Mouse (Mus musculus) CH12.LX (cell line): ENCODE results near the gene Rbms1. TPM values are rescaled to one million over a fixed set of nuclear protein-coding genes. Genes with fewer than 3 reads are reported as not detected.

Experiments
- DNase-seq: peaks from one replicate; pipeline ENCODE4 v3.0.0-alpha.2; 2013; ENCODE audit errors: extremely low read depth
- H3K27ac ChIP-seq: 2 replicates; pipeline ENCODE4 v1.5.1; 2012; ENCODE audit warnings: low read depth, mild to moderate bottlenecking, control low read depth, moderate library complexity; ENCODE audit not compliant: insufficient read depth
- H3K27me3 ChIP-seq: replicated peaks from 2 replicates; pipeline ENCODE3; 2012; ENCODE audit warnings: inconsistent platforms
- H3K36me3 ChIP-seq, 2 experiments: replicated peaks in 1 of 2; 2 replicates each; pipeline versions ENCODE3 to v1.6.1; 2012; ENCODE audit warnings: inconsistent platforms in 1 of 2, low read length in 1 of 2, mild to moderate bottlenecking in 1 of 2, mixed read lengths in 1 of 2, moderate library complexity in 1 of 2; ENCODE audit not compliant: control insufficient read depth in 1 of 2, insufficient read depth in 1 of 2
- H3K4me1 ChIP-seq, 2 experiments: 2 replicates each; pipeline ENCODE4 v1.6.1; 2012; ENCODE audit warnings: inconsistent platforms in 1 of 2, moderate library complexity in 1 of 2; ENCODE audit not compliant: insufficient read depth in 2 of 2, control insufficient read depth in 1 of 2
- H3K4me2 ChIP-seq: 2 replicates; pipeline ENCODE4 v1.6.1; 2012; ENCODE audit warnings: low read depth, mild to moderate bottlenecking, control low read depth; ENCODE audit not compliant: poor library complexity, insufficient read depth, severe bottlenecking
- H3K4me3 ChIP-seq, 3 experiments: fragments of 150-350 bp in 1 of 3; sonication (generic) in 1 of 3; replicated peaks in 1 of 3; 2 replicates each; pipeline versions ENCODE3 to v1.5.1; 2011 to 2012; ENCODE audit warnings: low read depth in 2 of 3, low read length in 2 of 3, mild to moderate bottlenecking in 2 of 3, moderate library complexity in 2 of 3, control low read depth in 1 of 3, improper control_type of control experiment in 1 of 3, inconsistent platforms in 1 of 3, mixed read lengths in 1 of 3; ENCODE audit not compliant: poor library complexity in 1 of 3
- H3K79me2 ChIP-seq: replicated peaks from 2 replicates; pipeline ENCODE4 v1.6.1; 2012; ENCODE audit warnings: mild to moderate bottlenecking, moderate library complexity; ENCODE audit not compliant: control insufficient read depth, poor library complexity, insufficient read depth, severe bottlenecking; ENCODE audit errors: extremely low read depth
- H3K9ac ChIP-seq: 2 replicates; pipeline ENCODE4 v1.6.1; 2012; ENCODE audit warnings: low read depth, mild to moderate bottlenecking, control low read depth, moderate library complexity; ENCODE audit not compliant: insufficient read depth
- H3K9me3 ChIP-seq: replicated peaks from 2 replicates; pipeline ENCODE3; 2012; ENCODE audit warnings: low read length, inconsistent platforms, mixed read lengths
- CHD2 ChIP-seq: IDR thresholded peaks from 2 replicates; pipeline ENCODE4 v1.6.1; 2011; ENCODE audit warnings: low read length, improper control_type of control experiment
- E2F4 ChIP-seq: IDR thresholded peaks from 2 replicates; pipeline ENCODE4 v1.6.1; 2011; ENCODE audit warnings: low read depth, low read length, improper control_type of control experiment; ENCODE audit not compliant: insufficient replicate concordance
- ELF1 ChIP-seq: IDR thresholded peaks from 2 replicates; pipeline ENCODE4 v1.6.1; 2014; ENCODE audit warnings: low read depth, mild to moderate bottlenecking, inconsistent platforms, low read length, improper control_type of control experiment
- EP300 ChIP-seq: IDR thresholded peaks from 2 replicates; pipeline ENCODE4 v1.6.1; 2011; ENCODE audit warnings: low read length, improper control_type of control experiment
- HCFC1 ChIP-seq: IDR thresholded peaks from 2 replicates; pipeline ENCODE4 v1.6.1; 2012; ENCODE audit warnings: low read depth, mild to moderate bottlenecking, inconsistent platforms, low read length, improper control_type of control experiment
- JUN ChIP-seq: IDR thresholded peaks from 2 replicates; pipeline ENCODE4 v1.6.1; 2011; ENCODE audit warnings: low read depth, mild to moderate bottlenecking, low read length, improper control_type of control experiment, moderate library complexity; ENCODE audit not compliant: insufficient read depth
- MAX ChIP-seq: IDR thresholded peaks from 2 replicates; pipeline ENCODE4 v1.6.1; 2011; ENCODE audit warnings: low read length, improper control_type of control experiment
- PAX5 ChIP-seq: IDR thresholded peaks from 2 replicates; pipeline ENCODE4 v1.6.1; 2012; ENCODE audit warnings: low read length, inconsistent platforms, mixed read lengths
- POLR2A ChIP-seq: IDR thresholded peaks from 2 replicates; pipeline ENCODE4 v1.6.1; 2011; ENCODE audit warnings: low read depth, mild to moderate bottlenecking, improper control_type of control experiment, low read length
- RAD21 ChIP-seq: IDR thresholded peaks from 2 replicates; pipeline ENCODE4 v1.6.1; 2011; ENCODE audit warnings: low read depth, mild to moderate bottlenecking, low read length, improper control_type of control experiment, moderate library complexity
- RCOR1 ChIP-seq: conservative IDR thresholded peaks from 2 replicates; pipeline ENCODE4 v1.6.1; 2012; ENCODE audit warnings: low read depth, mild to moderate bottlenecking, inconsistent platforms, low read length, improper control_type of control experiment
- TBP ChIP-seq: conservative IDR thresholded peaks from 2 replicates; pipeline ENCODE4 v1.6.1; 2011; ENCODE audit warnings: low read depth, low read length, improper control_type of control experiment
- USF1 ChIP-seq: IDR thresholded peaks from 2 replicates; pipeline ENCODE4 v1.6.1; 2014; ENCODE audit warnings: low read depth, mild to moderate bottlenecking, inconsistent platforms, low read length, improper control_type of control experiment
- USF2 ChIP-seq: conservative IDR thresholded peaks from 2 replicates; pipeline ENCODE4 v1.6.1; 2011; ENCODE audit warnings: low read depth, low read length, improper control_type of control experiment
- ZC3H11A ChIP-seq: IDR thresholded peaks from 2 replicates; pipeline ENCODE4 v1.6.1; 2012; ENCODE audit warnings: low read depth, mild to moderate bottlenecking, inconsistent platforms, low read length, improper control_type of control experiment
- ZNF384 ChIP-seq: IDR thresholded peaks from 2 replicates; pipeline ENCODE4 v1.6.1; 2012; ENCODE audit warnings: low read depth, low read length, improper control_type of control experiment, inconsistent platforms
- dilution Hi-C: fragments of 300-500 bp; cut with MboI; formaldehyde crosslinking; loops from 2 replicates; pipeline ENCODE4 v1.14.3; 2020; ENCODE audit warnings: low sequenced_read_pairs; ENCODE audit not compliant: extremely low pct_unique_long_range_greater_than_20kb, extremely low pct_ligation_motif_present
- in situ Hi-C: fragments of 300-500 bp; cut with MboI; formaldehyde crosslinking; loops from 3 replicates; pipeline ENCODE4 v1.14.3; 2019; ENCODE audit warnings: low sequenced_read_pairs, low pct_ligation_motif_present, low pct_unique_long_range_greater_than_20kb, mixed read lengths
- polyA plus RNA-seq: library from polyadenylated mRNA; unstranded; fragments of >175 nt; gene quantifications from 2 replicates; pipeline ENCODE4 v1.2.1, GENCODE M21; 2012; ENCODE audit warnings: low read depth; ENCODE audit not compliant: insufficient read length
- total RNA-seq, 2 experiments: library from RNA; depleted of rRNA; stranded (reverse); fragments of 300-350 nt in 1 of 2; fragments of >200 nt in 1 of 2; gene quantifications; 2 replicates each; pipeline ENCODE4 v1.2.3; 2012 to 2014

Rbms1 gene
- total and polyA plus RNA-seq, 3 experiments = 10.6 to 33.9 (median 12.6) TPM

- dilution Hi-C loops (no loop called here), in situ Hi-C loops (loop anchor here (25.0 kb wide), 1 partner anchor 561 kb away; no protein-coding TSS in a partner anchor)
- H3K27me3 ChIP-seq = no peaks in the 10 kb centered on the region
- H3K9ac ChIP-seq = no peak overlapping the region
- H3K79me2 ChIP-seq = no peaks in the 10 kb centered on the region
- no peak overlapping the region for H3K4me2 ChIP-seq
- TF ChIP-seq ZNF384 = no peak
- no peak for TF ChIP-seq JUN
- TF ChIP-seq MAX = no peak
- TF ChIP-seq TBP = no peak
- no peak for TF ChIP-seq EP300
- TF ChIP-seq HCFC1 = no peak
- TF ChIP-seq POLR2A = no peak
- no peak for TF ChIP-seq CHD2
- TF ChIP-seq USF2 = no peak
- TF ChIP-seq E2F4 = no peak
- TF ChIP-seq USF1 = no peak
- no peak for TF ChIP-seq RCOR1
- TF ChIP-seq RAD21 = no peak
- no peaks in the 10 kb centered on the region for H3K36me3 ChIP-seq
- peaks cover 7 to 25% of the 10 kb centered on the region in 2 experiments; a peak in 3 of 4 replicates for H3K4me1 ChIP-seq
- no peak for DNase-seq
- no peak overlapping the region for H3K27ac ChIP-seq
- no peaks in the 10 kb centered on the region for H3K9me3 ChIP-seq
- H3K4me3 ChIP-seq = no peak overlapping the region
Measured at GRCm38 (mm10) chr2:60901013-60901412, 62.0 kb downstream of the Rbms1 start.

DNA sequence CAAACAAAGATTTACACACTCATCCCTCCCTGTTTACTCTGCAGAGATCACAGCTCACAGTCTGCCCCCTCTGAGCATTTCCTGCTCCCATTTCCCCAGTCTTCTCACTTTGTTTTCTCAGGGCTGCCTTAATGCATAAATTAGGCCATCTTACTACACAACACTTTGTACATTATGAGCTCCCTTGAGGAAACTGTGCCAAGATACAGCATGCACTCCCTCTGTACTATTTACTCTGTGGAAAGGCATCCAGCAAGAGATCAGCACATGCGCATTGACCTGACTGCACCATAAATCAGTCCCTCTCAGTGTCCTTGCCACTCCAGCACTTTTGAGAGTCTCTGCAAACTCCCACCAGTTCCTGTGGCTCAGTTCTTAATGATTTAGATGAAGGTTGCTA is 70.0 kb downstream of the Rbms1 start:
- Histone ChIP-seq H3K27me3 (no peaks in the 10 kb centered on the region), H3K36me3 (no peaks in the 10 kb centered on the region), H3K4me2 (no peak overlapping the region), H3K9ac (no peak overlapping the region), H3K4me1 (peaks cover 8 to 11% of the 10 kb centered on the region in 2 experiments; a peak in 3 of 4 replicates), H3K27ac (no peak overlapping the region), H3K9me3 (no peaks in the 10 kb centered on the region), H3K79me2 (no peaks in the 10 kb centered on the region), H3K4me3 (no peak overlapping the region)
- dilution Hi-C loops (no loop called here), in situ Hi-C loops (no loop called here)
- no peak for DNase-seq
- no peak for TF ChIP-seq EP300
- TF ChIP-seq, all 38 proteins: peak for 0

DNA sequence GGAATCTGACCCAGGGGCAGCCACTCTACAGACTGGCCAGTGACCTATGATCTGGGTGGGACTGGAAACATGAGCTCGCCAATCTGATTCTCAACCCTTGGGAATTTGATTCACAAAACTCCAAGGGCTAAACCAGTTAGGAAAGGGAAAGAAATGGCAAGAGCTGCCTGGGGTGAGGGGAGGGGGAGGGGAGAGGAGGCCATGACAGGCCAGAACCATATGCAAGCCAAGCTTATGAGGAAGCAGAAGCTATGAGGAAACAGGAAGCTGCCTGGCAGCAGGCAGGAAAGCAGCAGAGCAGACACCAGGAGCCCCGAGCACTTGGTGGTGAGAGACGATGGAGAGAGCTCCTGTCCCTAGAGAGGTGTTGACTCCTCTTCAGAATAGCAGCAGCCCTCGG is 79.1 kb downstream of the Rbms1 start:
- Histone ChIP-seq H3K36me3 (no peaks in the 10 kb centered on the region), H3K9ac (no peak overlapping the region), H3K27me3 (no peaks in the 10 kb centered on the region), H3K4me1 (peaks cover 2 to 33% of the 10 kb centered on the region in 2 experiments; a peak in 3 of 4 replicates), H3K27ac (no peak overlapping the region), H3K4me3 (no peak overlapping the region), H3K79me2 (no peaks in the 10 kb centered on the region), H3K9me3 (no peaks in the 10 kb centered on the region), H3K4me2 (no peak overlapping the region)
- in situ Hi-C loops (no loop called here), dilution Hi-C loops (no loop called here)
- TF ChIP-seq PAX5 = no peak
- 0 out of 2 replicates have a peak, but pooled peaks have one; percentile 39 for TF ChIP-seq ELF1
- no peak for TF ChIP-seq ZC3H11A
- DNase-seq = no peak
